29 mouse cellular contexts compared by ENCODE assay signal in the genomic region with DNA sequence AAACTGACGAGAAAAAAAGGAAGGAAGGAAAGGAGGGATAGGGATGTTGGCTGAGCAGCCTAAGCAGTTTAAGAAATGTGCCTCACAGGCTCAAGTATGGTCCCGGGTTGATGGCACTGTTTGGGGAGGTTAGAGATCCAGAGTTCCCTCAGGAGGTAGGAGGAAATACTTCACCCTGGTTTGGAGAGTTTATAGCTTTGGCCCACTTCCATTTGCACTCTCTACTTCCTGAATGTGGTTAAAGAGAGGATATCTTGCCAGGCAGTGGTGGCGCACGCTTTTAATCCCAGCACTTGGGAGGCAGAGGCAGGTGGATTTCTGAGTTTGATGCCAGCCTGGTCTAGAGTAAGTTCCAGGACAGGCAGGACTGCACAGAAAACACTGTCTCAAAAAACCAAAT. TPM values are rescaled to one million over a fixed set of nuclear protein-coding genes. Genes with fewer than 3 reads are reported as not detected.
DNase-seq lines count a peak whose midpoint lies in the region; ATAC-seq and TF ChIP-seq lines count a peak whose summit lies in the region.
"Had no signal": no experiment of that assay in that cellular context is flagged by ENCODE, and none has a peak within 500 bp of the region (broad histone marks: within the 10 kb centered on the region; RNA-seq: fewer than 3 reads in every experiment).

No protein-coding gene starts in this region.

- no peak overlapping the region for H3K4me3 ChIP-seq in gastrocnemius, adult 2 months
- no peak overlapping the region for H3K4me3 ChIP-seq in stomach, embryonic 16.5 days (replicated peaks; ENCODE audit: low read length)
- no peak overlapping the region for H3K4me3 ChIP-seq in stomach, postnatal 0 days (ENCODE audit: low read depth, low read length)
- H3K4me3 ChIP-seq in intestine, embryonic 14.5 days (ENCODE audit: low read depth, low read length), result no peak overlapping the region
- H3K4me3 ChIP-seq in small intestine, adult 2 months (ENCODE audit: low read depth, low read length), result no peak overlapping the region
- no peak overlapping the region for H3K4me3 ChIP-seq in layer of hippocampus, adult 2 months
- no peak overlapping the region for H3K4me3 ChIP-seq in midbrain, embryonic 10.5 days
- H3K4me3 ChIP-seq: embryonic facial prominence, embryonic 13.5 days; heart, embryonic 10.5 days; heart, embryonic 15.5 days; hindbrain, embryonic 13.5 days had no signal

- peaks cover 39% of the 10 kb centered on the region for H3K4me1 ChIP-seq in stomach, embryonic 16.5 days (ENCODE audit: control insufficient read depth, insufficient read depth, low read length)
- peaks cover 10% of the 10 kb centered on the region; the same call in 1 of the 2 replicates for H3K4me1 ChIP-seq in stomach, postnatal 0 days (replicated peaks; ENCODE audit: control insufficient read depth, insufficient read depth)
- peaks cover 30% of the 10 kb centered on the region for H3K4me1 ChIP-seq in intestine, embryonic 14.5 days (replicated peaks; ENCODE audit: control insufficient read depth, insufficient read depth, low read length)
- H3K4me1 ChIP-seq in small intestine, adult 2 months (ENCODE audit: control insufficient read depth, insufficient read depth, insufficient read length, low read length), result peaks cover 60% of the 10 kb centered on the region
- H3K4me1 ChIP-seq in midbrain, embryonic 10.5 days, result peaks cover 83% of the 10 kb centered on the region

- no peaks in the 10 kb centered on the region for H3K27me3 ChIP-seq in stomach, embryonic 16.5 days (ENCODE audit: control insufficient read depth, insufficient read depth, low read length)
- H3K27me3 ChIP-seq in stomach, postnatal 0 days (ENCODE audit: control insufficient read depth, insufficient read depth, low read length), result no peaks in the 10 kb centered on the region
- H3K27me3 ChIP-seq in intestine, embryonic 14.5 days (replicated peaks; ENCODE audit: control insufficient read depth, insufficient read depth, low read length), result no peaks in the 10 kb centered on the region
- H3K27me3 ChIP-seq in small intestine, adult 2 months (ENCODE audit: control insufficient read depth, insufficient read depth, low read length), result no peaks in the 10 kb centered on the region
- no peaks in the 10 kb centered on the region for H3K27me3 ChIP-seq in midbrain, embryonic 10.5 days (ENCODE audit: low read depth, poor library complexity, severe bottlenecking)

- no peak for TF ChIP-seq POLR2A in small intestine, adult 2 months (IDR thresholded peaks at IDR 0.05; ENCODE audit: low read depth, low read length)

- no peak for ATAC-seq in stomach, embryonic 16.5 days (ENCODE audit: insufficient read depth, low FRiP score)
- ATAC-seq in stomach, postnatal 0 days (ENCODE audit: low FRiP score, low TSS enrichment), result no peak
- ATAC-seq in intestine, embryonic 14.5 days (replicated peaks; ENCODE audit: low FRiP score, low TSS enrichment, low read depth), result no peak
- ATAC-seq: forebrain, postnatal 0 days; inflammation-experienced regulatory T-cells, adult 6 months; midbrain, embryonic 16.5 days had no signal

- 78% methylated on average over 4 of the region's 4 CpGs for WGBS in stomach, embryonic 16.5 days
- 70% methylated on average over 4 of the region's 4 CpGs for WGBS in stomach, postnatal 0 days
- WGBS in intestine, embryonic 14.5 days, result 91% methylated on average over 4 of the region's 4 CpGs
- 30% methylated on average over 4 of the region's 4 CpGs for WGBS in small intestine, adult 2 months
- 85% methylated on average over 4 of the region's 4 CpGs for WGBS in midbrain, embryonic 10.5 days

- DNase-seq in gastrocnemius, adult 2 months, result no peak
- DNase-seq in gastrocnemius, adult 18-20 months (ENCODE audit: low spot score), result no peak
- DNase-seq in stomach, postnatal 0 days (ENCODE audit: low spot score), result no peak
- DNase-seq in intestine, embryonic 14.5 days (ENCODE audit: low spot score), result no peak
- DNase-seq in layer of hippocampus, adult 2 months (ENCODE audit: low spot score in 2 of 2), result no peak
- no peak for DNase-seq in midbrain, embryonic 10.5 days (ENCODE audit: low spot score)
- DNase-seq: adrenal gland, postnatal 14 days; cerebellum, adult 11 months; cerebellum, adult 9-10 months; embryo, embryonic 11 days; forebrain, postnatal 0 days; gastrocnemius, postnatal 14 days; heart, adult 11 months; heart, postnatal 4 days; kidney, postnatal 10 days; layer of hippocampus, adult 9-11 months; lung, embryonic 14.5 days; lung, postnatal 14 days; thymus, postnatal 36 days had no signal

- H3K27ac ChIP-seq in gastrocnemius, adult 2 months, result peak overlapping the region; percentile 97
- H3K27ac ChIP-seq in stomach, embryonic 16.5 days (ENCODE audit: low read length), result peak overlapping the region; percentile 78
- H3K27ac ChIP-seq in stomach, postnatal 0 days (replicated peaks), result no peak overlapping the region
- peak overlapping the region; percentile 51; the same call in 1 of the 2 replicates for H3K27ac ChIP-seq in intestine, embryonic 14.5 days (ENCODE audit: low read depth)
- peak overlapping the region; percentile 98; the same call in 1 of the 2 replicates for H3K27ac ChIP-seq in small intestine, adult 2 months (ENCODE audit: insufficient read depth, low read depth, low read length)
- H3K27ac ChIP-seq in layer of hippocampus, adult 2 months, result no peak overlapping the region
- no peak overlapping the region for H3K27ac ChIP-seq in midbrain, embryonic 10.5 days (replicated peaks)
- H3K27ac ChIP-seq: heart, embryonic 15.5 days; hindbrain, embryonic 13.5 days had no signal

- intact Hi-C loops in gastrocnemius, adult 2 months (cut with DNase I), result no loop called here

- H3K4me2 ChIP-seq in stomach, embryonic 16.5 days (ENCODE audit: low read depth, low read length), result no peak overlapping the region
- no peak overlapping the region for H3K4me2 ChIP-seq in stomach, postnatal 0 days (replicated peaks; ENCODE audit: low read depth)
- H3K4me2 ChIP-seq in intestine, embryonic 14.5 days (ENCODE audit: low read length), result no peak overlapping the region
- H3K4me2 ChIP-seq: embryonic facial prominence, embryonic 13.5 days; heart, embryonic 15.5 days; hindbrain, embryonic 13.5 days; lung, embryonic 14.5 days; midbrain, embryonic 11.5 days had no signal

- H3K9me3 ChIP-seq in stomach, embryonic 16.5 days (replicated peaks; ENCODE audit: control insufficient read depth, low read length), result no peaks in the 10 kb centered on the region
- no peaks in the 10 kb centered on the region for H3K9me3 ChIP-seq in stomach, postnatal 0 days (ENCODE audit: control insufficient read depth, low read length)
- H3K9me3 ChIP-seq in intestine, embryonic 14.5 days (ENCODE audit: control insufficient read depth, low read length), result no peaks in the 10 kb centered on the region
- H3K9me3 ChIP-seq in midbrain, embryonic 10.5 days (replicated peaks), result no peaks in the 10 kb centered on the region
- H3K9me3 ChIP-seq: G1E; heart, embryonic 10.5 days; heart, embryonic 15.5 days; hindbrain, embryonic 13.5 days had no signal

- no peak for TF ChIP-seq EP300 in stomach, postnatal 0 days (optimal IDR thresholded peaks at IDR 0.05)

- H3K36me3 ChIP-seq in stomach, embryonic 16.5 days (ENCODE audit: control insufficient read depth, insufficient read depth, low read length), result no peaks in the 10 kb centered on the region
- no peaks in the 10 kb centered on the region for H3K36me3 ChIP-seq in stomach, postnatal 0 days (ENCODE audit: control insufficient read depth, insufficient read depth, low read length)
- H3K36me3 ChIP-seq in intestine, embryonic 14.5 days (ENCODE audit: control insufficient read depth, insufficient read depth, low read length), result no peaks in the 10 kb centered on the region
- no peaks in the 10 kb centered on the region for H3K36me3 ChIP-seq in small intestine, adult 2 months (ENCODE audit: control insufficient read depth, insufficient read depth, low read length)
- peaks cover 8% of the 10 kb centered on the region; the same call in 1 of the 2 replicates for H3K36me3 ChIP-seq in midbrain, embryonic 10.5 days
- H3K36me3 ChIP-seq: embryonic facial prominence, embryonic 13.5 days; heart, embryonic 10.5 days; heart, embryonic 15.5 days; hindbrain, embryonic 13.5 days had no signal

- H3K9ac ChIP-seq in stomach, embryonic 16.5 days (ENCODE audit: low read length), result no peak overlapping the region
- H3K9ac ChIP-seq in stomach, postnatal 0 days (ENCODE audit: low read length), result no peak overlapping the region
- no peak overlapping the region for H3K9ac ChIP-seq in intestine, embryonic 14.5 days (ENCODE audit: low read length)
- H3K9ac ChIP-seq: embryonic facial prominence, embryonic 13.5 days; forebrain, postnatal 0 days; heart, embryonic 15.5 days; lung, embryonic 14.5 days had no signal

- TF ChIP-seq CTCF in gastrocnemius, adult 2 months (IDR thresholded peaks at IDR 0.05), result no peak
- TF ChIP-seq CTCF in stomach, postnatal 0 days (IDR thresholded peaks at IDR 0.05; ENCODE audit: low read depth), result no peak
- no peak for TF ChIP-seq CTCF in small intestine, adult 2 months (IDR thresholded peaks at IDR 0.05; ENCODE audit: extremely low read depth, insufficient read length, insufficient replicate concordance, low read depth, low read length)
- no peak for TF ChIP-seq CTCF in layer of hippocampus, adult 2 months (conservative IDR thresholded peaks at IDR 0.05)

RNA-seq across cellular contexts. Expression of a gene that starts 19.6 kb away (rescaled TPM):
- 10 to 100 TPM; 28.4 to 34.7 TPM for total RNA-seq in gastrocnemius, adult 2 months (2021)
- 10 to 100 TPM; 30.1 to 34.5 TPM for total RNA-seq in gastrocnemius, adult 18-20 months (2021)
- 8.3 and 11.1 TPM in 2 replicates for polyA plus RNA-seq in stomach, embryonic 16.5 days (2015; fragmentation: Nextera tagmentation; extraction: Ambion mirVana)
- polyA plus RNA-seq in stomach, postnatal 0 days (2015; fragmentation: Nextera tagmentation; extraction: Ambion mirVana), result 5.7 and 6.0 TPM in 2 replicates
- 14.5 and 15.2 TPM in 2 replicates for polyA plus RNA-seq in intestine, embryonic 14.5 days (2014; fragmentation: Nextera tagmentation; extraction: Ambion mirVana)
- 10.2 and 11.7 TPM in 2 replicates for polyA plus RNA-seq in small intestine, adult 2 months (2012; rRNA removed)
- total RNA-seq in layer of hippocampus, adult 2 months (2021), result 10 to 100 TPM; 24.3 to 33.7 TPM
- 14.8 and 15.8 TPM in 2 replicates for polyA plus RNA-seq in midbrain, embryonic 10.5 days (2016; fragmentation: Nextera tagmentation; extraction: Ambion mirVana)

Comparison
In these comparisons a context has a peak if more than half of its experiments do, and no peak if none do; other contexts are left out.
1. H3K27ac ChIP-seq: peak in gastrocnemius, adult 2 months (single experiment), stomach, embryonic 16.5 days (single experiment), intestine, embryonic 14.5 days (single experiment) and small intestine, adult 2 months (single experiment); none in stomach, postnatal 0 days (single experiment), layer of hippocampus, adult 2 months (single experiment) and midbrain, embryonic 10.5 days (single experiment).